7 mouse cellular contexts compared by ENCODE assay signal in the genomic region with DNA sequence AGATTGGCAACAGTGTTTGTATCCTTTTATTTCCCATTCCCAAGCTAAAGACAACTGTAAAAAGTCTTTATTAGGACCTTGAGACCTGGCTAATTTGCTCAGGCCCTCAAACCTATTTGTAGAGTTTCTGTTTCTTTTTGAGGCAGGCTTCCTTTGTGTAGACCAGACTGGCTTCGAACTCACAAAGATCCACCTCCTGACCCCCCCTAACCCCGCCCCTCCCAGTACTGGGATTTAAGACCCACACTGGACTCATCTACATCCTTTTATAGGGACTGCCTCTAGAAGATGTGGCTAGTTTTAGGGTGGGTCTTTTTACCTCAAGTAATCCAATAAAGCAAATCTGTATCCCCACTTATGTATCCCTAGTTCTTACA. TPM values are rescaled to one million over a fixed set of nuclear protein-coding genes. Genes with fewer than 3 reads are reported as not detected.
A peak's percentile ranks its signal among the peaks of the same experiment; 100 is the strongest.
DNase-seq lines count a peak whose midpoint lies in the region; ATAC-seq lines count a peak whose summit lies in the region.

No protein-coding gene starts in this region.

- no peaks in the 10 kb centered on the region for H3K9me3 ChIP-seq in megakaryocyte, embryonic 14.5 days
- no peaks in the 10 kb centered on the region for H3K9me3 ChIP-seq in forebrain, embryonic 11.5 days (ENCODE audit: control insufficient read depth, low read length)
- no peaks in the 10 kb centered on the region for H3K9me3 ChIP-seq in limb, embryonic 15.5 days
- H3K9me3 ChIP-seq in stomach, embryonic 16.5 days (replicated peaks; ENCODE audit: control insufficient read depth, low read length), result no peaks in the 10 kb centered on the region

- peaks cover 64% of the 10 kb centered on the region for H3K4me1 ChIP-seq in megakaryocyte, embryonic 14.5 days
- peaks cover 10% of the 10 kb centered on the region; the same call in 1 of the 2 replicates for H3K4me1 ChIP-seq in forebrain, embryonic 11.5 days (replicated peaks; ENCODE audit: control insufficient read depth, insufficient read depth, low read length)
- H3K4me1 ChIP-seq in limb, embryonic 15.5 days, result peaks cover 27% of the 10 kb centered on the region
- H3K4me1 ChIP-seq in stomach, embryonic 16.5 days (ENCODE audit: control insufficient read depth, insufficient read depth, low read length), result peaks cover 21% of the 10 kb centered on the region

- no peak for DNase-seq in forebrain, embryonic 11.5 days (ENCODE audit: low spot score)
- no peak for DNase-seq in right cerebral cortex, postnatal 14 days
- DNase-seq in frontal cortex, postnatal 25 days (ENCODE audit: low spot score in 2 of 2), result no peak

- H3K27ac ChIP-seq in forebrain, embryonic 11.5 days (ENCODE audit: low read depth, low read length), result 0 out of 2 replicates have a peak overlapping the region, but pooled peaks have one; percentile 4
- H3K27ac ChIP-seq in limb, embryonic 15.5 days, result peak overlapping the region; percentile 94
- H3K27ac ChIP-seq in stomach, embryonic 16.5 days (ENCODE audit: low read length), result peak overlapping the region; percentile 31; the same call in 1 of the 2 replicates

- no peak for ATAC-seq in megakaryocyte, adult 5-6 weeks (ENCODE audit: poor library complexity, severe bottlenecking)
- peak; percentile 29 for ATAC-seq in forebrain, embryonic 11.5 days (replicated peaks; ENCODE audit: low FRiP score)
- no peak for ATAC-seq in limb, embryonic 15.5 days (ENCODE audit: insufficient number of reproducible peaks, low FRiP score, low TSS enrichment, low read depth)
- no peak for ATAC-seq in stomach, embryonic 16.5 days (ENCODE audit: insufficient read depth, low FRiP score)

- WGBS in forebrain, embryonic 11.5 days, result 6% methylated on average over 2 of the region's 2 CpGs
- 23% methylated on average over 2 of the region's 2 CpGs for WGBS in limb, embryonic 15.5 days
- 22% methylated on average over 2 of the region's 2 CpGs for WGBS in stomach, embryonic 16.5 days

- H3K27me3 ChIP-seq in megakaryocyte, embryonic 14.5 days (replicated peaks), result no peaks in the 10 kb centered on the region
- H3K27me3 ChIP-seq in forebrain, embryonic 11.5 days (ENCODE audit: control insufficient read depth, insufficient read depth, low read length), result peaks cover 5% of the 10 kb centered on the region
- H3K27me3 ChIP-seq in limb, embryonic 15.5 days, result 0 out of 2 replicates have a peak, but pooled peaks cover 10% of the 10 kb centered on the region
- H3K27me3 ChIP-seq in stomach, embryonic 16.5 days (ENCODE audit: control insufficient read depth, insufficient read depth, low read length), result 0 out of 2 replicates have a peak, but pooled peaks cover 3% of the 10 kb centered on the region

- peak overlapping the region; percentile 98 for H3K4me3 ChIP-seq in megakaryocyte, embryonic 14.5 days (replicated peaks)
- H3K4me3 ChIP-seq in forebrain, embryonic 11.5 days (ENCODE audit: low read depth, low read length), result peak overlapping the region; percentile 93; the same call in 1 of the 2 replicates
- peak overlapping the region; percentile 89 for H3K4me3 ChIP-seq in limb, embryonic 15.5 days
- peak overlapping the region; percentile 97 for H3K4me3 ChIP-seq in stomach, embryonic 16.5 days (replicated peaks; ENCODE audit: low read length)

- peak overlapping the region; percentile 35; the same call in 1 of the 2 replicates for H3K4me2 ChIP-seq in forebrain, embryonic 11.5 days (ENCODE audit: low read depth, low read length, severe bottlenecking)
- H3K4me2 ChIP-seq in limb, embryonic 15.5 days, result peak overlapping the region; percentile 40
- H3K4me2 ChIP-seq in stomach, embryonic 16.5 days (ENCODE audit: low read depth, low read length), result peak overlapping the region; percentile 47

- H3K9ac ChIP-seq in forebrain, embryonic 11.5 days (ENCODE audit: low read length), result no peak overlapping the region; the same call in 1 of the 2 replicates
- H3K9ac ChIP-seq in limb, embryonic 15.5 days, result no peak overlapping the region
- peak overlapping the region; percentile 37 for H3K9ac ChIP-seq in stomach, embryonic 16.5 days (ENCODE audit: low read length)

- peaks cover 48% of the 10 kb centered on the region for H3K36me3 ChIP-seq in megakaryocyte, embryonic 14.5 days (replicated peaks; ENCODE audit: low read length)
- peaks cover 4% of the 10 kb centered on the region; the same call in 1 of the 2 replicates for H3K36me3 ChIP-seq in forebrain, embryonic 11.5 days (ENCODE audit: control insufficient read depth, insufficient read depth, low read length)
- peaks cover 27% of the 10 kb centered on the region for H3K36me3 ChIP-seq in limb, embryonic 15.5 days
- H3K36me3 ChIP-seq in stomach, embryonic 16.5 days (ENCODE audit: control insufficient read depth, insufficient read depth, low read length), result peaks cover 15% of the 10 kb centered on the region; the same call in 1 of the 2 replicates

RNA-seq across cellular contexts. Expression of gene Chtop, which starts 0.4 kb away (rescaled TPM):
- 33.3 and 68.8 TPM in 2 replicates for polyA plus RNA-seq in megakaryocyte, embryonic 14.5 days (2012; ENCODE audit: insufficient read depth, low replicate concordance)
- total RNA-seq in megakaryocyte, adult 5-6 weeks (2015), result 97.7 and 99.3 TPM in 2 replicates
- total RNA-seq in megakaryocyte, adult 5-6 weeks (2017), result 85.7 and 88.3 TPM in 2 replicates
- 142 and 151 TPM in 2 replicates for polyA plus RNA-seq in forebrain, embryonic 11.5 days (2014; fragmentation: Nextera tagmentation; extraction: Ambion mirVana)
- polyA plus RNA-seq in limb, embryonic 15.5 days (2015; fragmentation: Nextera tagmentation; extraction: Ambion mirVana), result 146 and 147 TPM in 2 replicates
- polyA plus RNA-seq in stomach, embryonic 16.5 days (2015; fragmentation: Nextera tagmentation; extraction: Ambion mirVana), result 92.7 and 105 TPM in 2 replicates

RNA-seq across cellular contexts. Expression of gene S100a1, which starts 4.5 kb away (rescaled TPM):
- polyA plus RNA-seq in megakaryocyte, embryonic 14.5 days (2012; ENCODE audit: insufficient read depth, low replicate concordance), result 9.9 and 105 TPM in 2 replicates
- total RNA-seq in megakaryocyte, adult 5-6 weeks (2015), result 70.5 and 89.5 TPM in 2 replicates
- 50.9 and 80.4 TPM in 2 replicates for total RNA-seq in megakaryocyte, adult 5-6 weeks (2017)
- polyA plus RNA-seq in forebrain, embryonic 11.5 days (2014; fragmentation: Nextera tagmentation; extraction: Ambion mirVana), result 5.6 and 6.5 TPM in 2 replicates
- polyA plus RNA-seq in limb, embryonic 15.5 days (2015; fragmentation: Nextera tagmentation; extraction: Ambion mirVana), result 38.7 and 40.1 TPM in 2 replicates
- polyA plus RNA-seq in stomach, embryonic 16.5 days (2015; fragmentation: Nextera tagmentation; extraction: Ambion mirVana), result 85.3 and 99.1 TPM in 2 replicates

RNA-seq across cellular contexts. Expression of gene S100a13, which starts 4.5 kb away (rescaled TPM):
- polyA plus RNA-seq in megakaryocyte, embryonic 14.5 days (2012; ENCODE audit: insufficient read depth, low replicate concordance), result 3.7 and 30.3 TPM in 2 replicates
- total RNA-seq in megakaryocyte, adult 5-6 weeks (2015), result 121 and 128 TPM in 2 replicates
- total RNA-seq in megakaryocyte, adult 5-6 weeks (2017), result 141 and 179 TPM in 2 replicates
- 10.3 and 12.0 TPM in 2 replicates for polyA plus RNA-seq in forebrain, embryonic 11.5 days (2014; fragmentation: Nextera tagmentation; extraction: Ambion mirVana)
- polyA plus RNA-seq in limb, embryonic 15.5 days (2015; fragmentation: Nextera tagmentation; extraction: Ambion mirVana), result 52.1 and 55.0 TPM in 2 replicates
- polyA plus RNA-seq in stomach, embryonic 16.5 days (2015; fragmentation: Nextera tagmentation; extraction: Ambion mirVana), result 37.3 and 44.1 TPM in 2 replicates

RNA-seq across cellular contexts. Expression of gene S100a14, which starts 16.9 kb away (rescaled TPM):
- polyA plus RNA-seq in megakaryocyte, embryonic 14.5 days (2012; ENCODE audit: insufficient read depth, low replicate concordance), result 0.10 TPM in 1 of 2 replicates, not detected in the other
- total RNA-seq in megakaryocyte, adult 5-6 weeks (2015), result not detected in 2 replicates
- 0.16 TPM in 1 of 2 replicates, not detected in the other for total RNA-seq in megakaryocyte, adult 5-6 weeks (2017)
- not detected in 2 replicates for polyA plus RNA-seq in forebrain, embryonic 11.5 days (2014; fragmentation: Nextera tagmentation; extraction: Ambion mirVana)
- 171 TPM in 2 replicates for polyA plus RNA-seq in limb, embryonic 15.5 days (2015; fragmentation: Nextera tagmentation; extraction: Ambion mirVana)
- polyA plus RNA-seq in stomach, embryonic 16.5 days (2015; fragmentation: Nextera tagmentation; extraction: Ambion mirVana), result 149 and 199 TPM in 2 replicates

RNA-seq across cellular contexts. Expression of gene Snapin, which starts 18.9 kb away (rescaled TPM):
- polyA plus RNA-seq in megakaryocyte, embryonic 14.5 days (2012; ENCODE audit: insufficient read depth, low replicate concordance), result 3.0 and 5.3 TPM in 2 replicates
- 41.6 and 47.3 TPM in 2 replicates for total RNA-seq in megakaryocyte, adult 5-6 weeks (2015)
- 40.9 and 49.5 TPM in 2 replicates for total RNA-seq in megakaryocyte, adult 5-6 weeks (2017)
- 66.3 and 68.3 TPM in 2 replicates for polyA plus RNA-seq in forebrain, embryonic 11.5 days (2014; fragmentation: Nextera tagmentation; extraction: Ambion mirVana)
- polyA plus RNA-seq in limb, embryonic 15.5 days (2015; fragmentation: Nextera tagmentation; extraction: Ambion mirVana), result 89.9 and 95.4 TPM in 2 replicates
- 77.5 and 79.1 TPM in 2 replicates for polyA plus RNA-seq in stomach, embryonic 16.5 days (2015; fragmentation: Nextera tagmentation; extraction: Ambion mirVana)

Comparison
In these comparisons a context has a peak if more than half of its experiments do, and no peak if none do; other contexts are left out.
1. H3K27ac ChIP-seq: peak in every context shown above with its lines; median percentile 94 in limb, embryonic 15.5 days; 31 in stomach, embryonic 16.5 days; 4 in forebrain, embryonic 11.5 days.